Mouse (Mus musculus) cortical plate, adult 2 months (tissue): Measurements from ENCODE around the gene Gigyf2.
"Not testable (repeated sequence)": the region's sequence is repeated elsewhere in the genome, so short reads cannot be mapped to it uniquely, and the experiment has no call there.

ENCODE experiments used
- CTCF ChIP-seq: fragments of 200-500 bp; IDR thresholded peaks from 2 replicates; pipeline ENCODE4 v1.5.1; 2011; ENCODE audit warnings: mild to moderate bottlenecking, control low read depth, low read length; ENCODE audit not compliant: insufficient read depth; ENCODE audit errors: extremely low read depth
- POLR2A ChIP-seq: fragments of 200-500 bp; IDR thresholded peaks from 2 replicates; pipeline ENCODE4 v1.6.1; 2011; ENCODE audit warnings: mild to moderate bottlenecking, low read length, control low read depth; ENCODE audit not compliant: insufficient read depth; ENCODE audit errors: extremely low read depth

- TF ChIP-seq POLR2A, CTCF: not testable (repeated sequence)
Observed at GRCm38 (mm10) chr1:87459856-87460255, 133.1 kb downstream of the Gigyf2 start.
